Mouse (Mus musculus) heart, postnatal 25 days (tissue): ENCODE results near the gene Itpka. TPM values are rescaled to one million over a fixed set of nuclear protein-coding genes. Genes with fewer than 3 reads are reported as not detected.

Experiments
- total RNA-seq, 2 experiments: library from RNA; stranded (reverse); gene quantifications; 2 replicates each; pipeline ENCODE4 v1.2.3; 2021

Itpka gene
- total RNA-seq, 2 experiments from 2014 or later, result 0.57 to 0.78 TPM

Other genes with a start within 250 kb of the Itpka start
- under 1 TPM; 0.17 to 0.18 TPM for gene Exd1, start 194.7 kb upstream of the Itpka start, total RNA-seq
- 10 to 100 TPM; 88.0 to 92.5 TPM for gene Chp1, start 194.6 kb upstream of the Itpka start, total RNA-seq
- 1 to 10 TPM; 1.1 to 1.5 TPM for gene Nusap1, start 124.0 kb upstream of the Itpka start, total RNA-seq
- under 1 TPM in 1 of 2 experiments, not detected in 1; 0.34 TPM for gene Oip5, start 123.9 kb upstream of the Itpka start, total RNA-seq
- gene Ndufaf1, start 79.5 kb upstream of the Itpka start, total RNA-seq, result 10 to 100 TPM; 66.3 to 67.5 TPM
- gene Rtf1, start 67.3 kb upstream of the Itpka start, total RNA-seq, result 10 to 100 TPM; 20.4 to 20.9 TPM
- not detected for gene Ltk, start 18.1 kb downstream of the Itpka start, total RNA-seq
- gene Rpap1, start 45.2 kb downstream of the Itpka start, total RNA-seq, result 10 to 100 TPM; 13.7 to 14.2 TPM
- gene Tyro3, start 55.4 kb downstream of the Itpka start, total RNA-seq, result 1 to 10 TPM; 1.2 to 1.3 TPM
- 10 to 100 TPM; 31.9 to 42.9 TPM for gene Mga, start 154.9 kb downstream of the Itpka start, total RNA-seq
- 1 to 10 TPM; 8.4 to 9.1 TPM for gene Mapkbp1, start 230.4 kb downstream of the Itpka start, total RNA-seq